24 mouse cellular contexts compared by ENCODE assay signal in genomic region chr10:34086514-34086913, GRCm38 (mm10). TPM values are rescaled to one million over a fixed set of nuclear protein-coding genes. Genes with fewer than 3 reads are reported as not detected.
"Had no signal": no experiment of that assay in that cellular context is flagged by ENCODE, and none has a peak within 500 bp of the region (broad histone marks: within the 10 kb centered on the region; RNA-seq: fewer than 3 reads in every experiment).

No protein-coding gene starts in this region.

- H3K4me1 ChIP-seq: neural tube, embryonic 13.5 days; neural tube, embryonic 15.5 days; stomach, embryonic 15.5 days had no signal

- DNase-seq: retina, postnatal 1 day; right cerebral cortex, adult 18-20 months; right cerebral cortex, postnatal 14 days; right cerebral cortex, postnatal 25 days; right cerebral cortex, postnatal 4 days; spleen, adult 18-20 months; thymus, adult 18-20 months; thymus, adult 2 months; thymus, postnatal 14 days; thymus, postnatal 25 days; thymus, postnatal 36 days; thymus, postnatal 4 days had no signal

- H3K9ac ChIP-seq: neural tube, embryonic 13.5 days; neural tube, embryonic 15.5 days; stomach, embryonic 15.5 days had no signal

- H3K27me3 ChIP-seq: neural tube, embryonic 13.5 days; neural tube, embryonic 15.5 days; stomach, embryonic 15.5 days had no signal

- H3K27ac ChIP-seq: neural tube, embryonic 13.5 days; neural tube, embryonic 15.5 days; stomach, embryonic 15.5 days; stomach, postnatal 0 days had no signal

- H3K4me2 ChIP-seq: neural tube, embryonic 13.5 days; neural tube, embryonic 15.5 days; stomach, embryonic 15.5 days had no signal

- H3K4me3 ChIP-seq: neural tube, embryonic 13.5 days; neural tube, embryonic 15.5 days; stomach, embryonic 15.5 days had no signal

- H3K9me3 ChIP-seq: neural tube, embryonic 13.5 days; neural tube, embryonic 15.5 days; stomach, embryonic 15.5 days had no signal

- H3K36me3 ChIP-seq: neural tube, embryonic 13.5 days; neural tube, embryonic 15.5 days; stomach, embryonic 15.5 days had no signal

RNA-seq across cellular contexts. Expression of gene Calhm5, which starts 9.8 kb away (rescaled TPM):
- total RNA-seq: neutrophil, adult 5-6 weeks had no signal

RNA-seq across cellular contexts. Expression of gene Calhm6, which starts 41.3 kb away (rescaled TPM):
- polyA plus RNA-seq: testis, adult 2 months had no signal

RNA-seq across cellular contexts. Expression of gene Calhm4, which starts 42.4 kb away (rescaled TPM):
- total RNA-seq: neutrophil, adult 5-6 weeks had no signal
- polyA plus RNA-seq: neural tube, embryonic 13.5 days; neural tube, embryonic 14.5 days; neural tube, embryonic 15.5 days; small intestine, adult 2 months; spleen, adult 2 months; stomach, embryonic 14.5 days; stomach, embryonic 15.5 days; stomach, embryonic 16.5 days; stomach, postnatal 0 days; testis, adult 2 months; thymus, adult 2 months had no signal

RNA-seq across cellular contexts. Expression of gene Trappc3l, which starts 49.1 kb away (rescaled TPM):
- total RNA-seq: neutrophil, adult 5-6 weeks had no signal
- polyA plus RNA-seq: neural tube, embryonic 13.5 days; neural tube, embryonic 14.5 days; small intestine, adult 2 months; spleen, adult 2 months; stomach, embryonic 14.5 days; stomach, embryonic 15.5 days; stomach, embryonic 16.5 days; stomach, postnatal 0 days; testis, adult 2 months; thymus, adult 2 months; thymus, postnatal 0 days had no signal
